Comparison of ENCODE assay signal across 18 mouse cellular contexts in genomic region chr19:55421816-55422215, GRCm38 (mm10).
DNase-seq lines count a peak whose midpoint lies in the region; ATAC-seq lines count a peak whose summit lies in the region.
"Had no signal": no experiment of that assay in that cellular context is flagged by ENCODE, and none has a peak within 500 bp of the region (broad histone marks: within the 10 kb centered on the region; RNA-seq: fewer than 3 reads in every experiment).

No protein-coding gene starts in this region.

- peak overlapping the region; percentile 26; the same call in 1 of the 2 replicates for H3K27ac ChIP-seq in forebrain, embryonic 12.5 days
- H3K27ac ChIP-seq in forebrain, embryonic 16.5 days (ENCODE audit: low read length): no peak overlapping the region
- H3K27ac ChIP-seq in limb, embryonic 10.5 days: peak overlapping the region; percentile 46; the same call in 1 of the 2 replicates
- H3K27ac ChIP-seq: heart, embryonic 13.5 days; macrophage; stomach, embryonic 15.5 days had no signal

- ATAC-seq in forebrain, embryonic 12.5 days (ENCODE audit: low FRiP score): no peak
- no peak for ATAC-seq in forebrain, embryonic 16.5 days
- ATAC-seq: liver, postnatal 0 days had no signal

- H3K4me1 ChIP-seq in forebrain, embryonic 12.5 days: peaks cover 31% of the 10 kb centered on the region
- peaks cover 27% of the 10 kb centered on the region for H3K4me1 ChIP-seq in forebrain, embryonic 16.5 days (replicated peaks; ENCODE audit: control insufficient read depth, insufficient read depth, low read length)
- peaks cover 18% of the 10 kb centered on the region; the same call in 1 of the 2 replicates for H3K4me1 ChIP-seq in limb, embryonic 10.5 days
- H3K4me1 ChIP-seq: stomach, embryonic 15.5 days had no signal

- H3K9ac ChIP-seq in forebrain, embryonic 12.5 days: no peak overlapping the region
- no peak overlapping the region for H3K9ac ChIP-seq in forebrain, embryonic 16.5 days (replicated peaks; ENCODE audit: low read depth, low read length)
- H3K9ac ChIP-seq: heart, embryonic 13.5 days; liver, postnatal 0 days; stomach, embryonic 15.5 days had no signal

- no peak overlapping the region for H3K4me2 ChIP-seq in forebrain, embryonic 12.5 days
- no peak overlapping the region for H3K4me2 ChIP-seq in forebrain, embryonic 16.5 days (ENCODE audit: low read length)
- H3K4me2 ChIP-seq: heart, embryonic 13.5 days; stomach, embryonic 15.5 days had no signal

- no peaks in the 10 kb centered on the region for H3K36me3 ChIP-seq in forebrain, embryonic 12.5 days (replicated peaks)
- no peaks in the 10 kb centered on the region for H3K36me3 ChIP-seq in forebrain, embryonic 16.5 days (ENCODE audit: control insufficient read depth, insufficient read depth)
- 0 out of 2 replicates have a peak, but pooled peaks cover 4% of the 10 kb centered on the region for H3K36me3 ChIP-seq in limb, embryonic 10.5 days
- H3K36me3 ChIP-seq: stomach, embryonic 15.5 days had no signal

- DNase-seq in right cerebral cortex, adult 18-20 months: peak; percentile 88
- no peak for DNase-seq in right cerebral cortex, postnatal 4 days
- DNase-seq in limb, embryonic 10.5 days (ENCODE audit: low spot score): no peak
- no peak for DNase-seq in retina, embryonic 14.5 days (ENCODE audit: low spot score)
- DNase-seq in kidney, postnatal 25 days: no peak
- no peak for DNase-seq in heart, adult 9 months (ENCODE audit: low spot score in 2 of 2)
- DNase-seq: adrenal gland, adult 2 months; cerebellum, adult 8-10 months; gastrocnemius, postnatal 14 days; kidney, adult 18-20 months; liver, postnatal 0 days; thymus, postnatal 36 days had no signal

- no peak overlapping the region for H3K4me3 ChIP-seq in forebrain, embryonic 12.5 days (replicated peaks)
- no peak overlapping the region for H3K4me3 ChIP-seq in forebrain, embryonic 16.5 days (replicated peaks; ENCODE audit: low read length)
- no peak overlapping the region for H3K4me3 ChIP-seq in limb, embryonic 10.5 days
- H3K4me3 ChIP-seq: erythroblast, embryonic 14.5 days; heart, embryonic 13.5 days; stomach, embryonic 15.5 days had no signal

- WGBS in forebrain, embryonic 12.5 days: 76% methylated on average over 5 of the region's 5 CpGs
- 66% methylated on average over 5 of the region's 5 CpGs for WGBS in forebrain, embryonic 16.5 days
- 89% methylated on average over 5 of the region's 5 CpGs for WGBS in limb, embryonic 10.5 days

- H3K9me3 ChIP-seq in forebrain, embryonic 12.5 days: no peaks in the 10 kb centered on the region
- H3K9me3 ChIP-seq in forebrain, embryonic 16.5 days (ENCODE audit: control insufficient read depth, low read length): no peaks in the 10 kb centered on the region
- H3K9me3 ChIP-seq in limb, embryonic 10.5 days (replicated peaks): no peaks in the 10 kb centered on the region
- H3K9me3 ChIP-seq: heart, embryonic 13.5 days; stomach, embryonic 15.5 days had no signal

- H3K27me3 ChIP-seq in forebrain, embryonic 12.5 days: peaks cover 7% of the 10 kb centered on the region; the same call in 1 of the 2 replicates
- H3K27me3 ChIP-seq in forebrain, embryonic 16.5 days (replicated peaks; ENCODE audit: control insufficient read depth, insufficient read depth, low read length): no peaks in the 10 kb centered on the region
- H3K27me3 ChIP-seq in limb, embryonic 10.5 days (ENCODE audit: low read depth, poor library complexity, severe bottlenecking): no peaks in the 10 kb centered on the region
- H3K27me3 ChIP-seq: heart, embryonic 13.5 days; stomach, embryonic 15.5 days had no signal
